Mouse (Mus musculus) ES-E14 (cell line): ENCODE measurements around the gene Dazl. TPM values are rescaled to one million over a fixed set of nuclear protein-coding genes. Genes with fewer than 3 reads are reported as not detected.

ENCODE experiments used
- DNase-seq: peaks from one replicate; pipeline ENCODE4 v3.0.0-alpha.2; 2013; ENCODE audit warnings: low read depth, low spot score
- H3K27ac ChIP-seq: 2 replicates; pipeline ENCODE4 v1.5.1; 2012; ENCODE audit warnings: low read depth, mild to moderate bottlenecking, low read length, moderate library complexity, mixed read lengths; ENCODE audit not compliant: poor library complexity, insufficient read depth, severe bottlenecking
- H3K36me3 ChIP-seq: 2 replicates; pipeline ENCODE4 v1.6.1; 2012; ENCODE audit warnings: mild to moderate bottlenecking, low read length, moderate library complexity, mixed read lengths; ENCODE audit not compliant: control insufficient read depth, poor library complexity, insufficient read depth, severe bottlenecking
- H3K4me1 ChIP-seq, 2 experiments: fragments of 150-350 bp in 1 of 2; sonication (generic) in 1 of 2; 2 replicates each; pipeline ENCODE4 v1.6.1; 2012; ENCODE audit warnings: low read length in 2 of 2, mild to moderate bottlenecking in 1 of 2, mixed read lengths in 1 of 2; ENCODE audit not compliant: control insufficient read depth in 2 of 2, insufficient read depth in 2 of 2, poor library complexity in 1 of 2
- H3K4me3 ChIP-seq, 2 experiments: fragments of 150-350 bp in 1 of 2; sonication (generic) in 1 of 2; 2 replicates each; pipeline ENCODE4 v1.5.1; 2012; ENCODE audit warnings: low read length in 2 of 2, low read depth in 1 of 2, mild to moderate bottlenecking in 1 of 2, mixed read lengths in 1 of 2; ENCODE audit not compliant: insufficient read depth in 1 of 2, poor library complexity in 1 of 2, severe bottlenecking in 1 of 2
- H3K9ac ChIP-seq: 2 replicates; pipeline ENCODE4 v1.6.1; 2012; ENCODE audit warnings: low read depth, mild to moderate bottlenecking, low read length, mixed read lengths; ENCODE audit not compliant: poor library complexity, insufficient read depth, severe bottlenecking
- H3K9me3 ChIP-seq: fragments of 150-350 bp; sonication (generic); 2 replicates; pipeline ENCODE4 v1.6.1; 2012; ENCODE audit warnings: low read depth, mild to moderate bottlenecking, low read length; ENCODE audit not compliant: control insufficient read depth, insufficient read depth
- CHD2 ChIP-seq: IDR thresholded peaks from 2 replicates; pipeline ENCODE4 v1.6.1; 2014; ENCODE audit warnings: mild to moderate bottlenecking, low read depth, low read length, inconsistent platforms
- HCFC1 ChIP-seq: IDR thresholded peaks from 2 replicates; pipeline ENCODE4 v1.6.1; 2012; ENCODE audit warnings: low read length, inconsistent platforms, borderline replicate concordance; ENCODE audit not compliant: insufficient read depth
- MAFK ChIP-seq: IDR thresholded peaks from 2 replicates; pipeline ENCODE4 v1.6.1; 2014; ENCODE audit warnings: mild to moderate bottlenecking, low read depth, low read length, inconsistent platforms; ENCODE audit not compliant: insufficient read depth
- ZC3H11A ChIP-seq: IDR thresholded peaks from 2 replicates; pipeline ENCODE4 v1.6.1; 2012; ENCODE audit warnings: low read depth, mild to moderate bottlenecking, inconsistent platforms, low read length, borderline replicate concordance
- ZNF384 ChIP-seq: IDR thresholded peaks from 2 replicates; pipeline ENCODE4 v1.6.1; 2012; ENCODE audit warnings: low read depth, low read length, inconsistent platforms
- in situ Hi-C, 2 experiments: fragments of 600-800 bp; cut with MboI; formaldehyde crosslinking; loops; one replicate each; pipeline ENCODE4 v1.15.1; 2025; ENCODE audit warnings: low sequenced_read_pairs in 2 of 2, inconsistent platforms in 1 of 2; ENCODE audit not compliant: unreplicated experiment in 2 of 2
- total RNA-seq: library from RNA; depleted of rRNA; stranded (reverse); fragments of 300-350 nt; gene quantifications from 2 replicates; pipeline ENCODE4 v1.2.3, GENCODE M21; 2012

Gene Dazl
- total RNA-seq, 1 experiment = 17.0 TPM

- Histone ChIP-seq H3K4me1 (no peaks in the 10 kb centered on the region), H3K27ac (no peak overlapping the region), H3K4me3 (no peak overlapping the region), H3K9me3 (no peaks in the 10 kb centered on the region), H3K9ac (no peak overlapping the region), H3K36me3 (no peaks in the 10 kb centered on the region)
- DNase-seq = no peak
- in situ Hi-C loops = no loop called here
- no peak for TF ChIP-seq ZC3H11A
- TF ChIP-seq HCFC1 = no peak
- TF ChIP-seq ZNF384 = no peak
- no peak for TF ChIP-seq CHD2
- TF ChIP-seq MAFK = no peak
These were observed 23.0 kb upstream of the Dazl start for GRCm38 (mm10) chr17:50316216-50317150.

GRCm38 (mm10) chr17:50310148-50310802 lies 16.8 kb upstream of the Dazl start:
- no peak overlapping the region for H3K9ac ChIP-seq
- in situ Hi-C loops = no loop called here
- no peak overlapping the region for H3K4me3 ChIP-seq
- H3K27ac ChIP-seq = no peak overlapping the region
- no peak for TF ChIP-seq HCFC1
- TF ChIP-seq CHD2 = no peak
- TF ChIP-seq ZC3H11A = no peak
- TF ChIP-seq ZNF384 = no peak
- no peak for TF ChIP-seq MAFK
- no peak for DNase-seq
- H3K4me1 ChIP-seq = no peaks in the 10 kb centered on the region
- H3K36me3 ChIP-seq = no peaks in the 10 kb centered on the region
- no peaks in the 10 kb centered on the region for H3K9me3 ChIP-seq

DNA sequence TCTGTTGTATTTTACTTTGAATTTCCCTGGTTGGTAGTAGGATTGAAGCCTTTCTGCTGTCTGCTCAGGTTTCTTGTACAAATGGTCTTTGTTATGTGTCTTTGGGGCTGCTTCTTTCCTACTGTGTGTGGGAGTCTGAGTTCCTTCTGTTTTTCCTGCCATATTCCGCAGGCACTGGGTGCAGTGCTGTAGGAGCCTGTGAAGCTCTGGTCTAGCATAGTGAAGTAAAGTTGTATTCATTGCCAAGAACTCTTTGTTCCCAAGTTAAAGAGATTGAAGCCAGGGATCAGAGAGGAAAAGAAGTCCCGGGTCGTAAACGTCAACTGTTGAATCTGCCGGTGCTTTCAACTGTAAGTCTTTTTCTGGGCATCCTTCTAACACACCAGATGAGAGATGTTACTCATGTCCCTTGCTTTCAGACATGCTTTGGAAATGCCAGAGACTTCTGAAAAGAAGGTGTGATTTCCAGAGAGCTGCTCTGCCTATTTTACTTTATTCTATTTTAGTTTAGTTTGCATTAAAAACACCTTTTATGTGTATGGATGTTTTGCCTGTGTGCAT lies 16.2 kb upstream of the Dazl start:
- H3K9ac ChIP-seq = no peak overlapping the region
- H3K36me3 ChIP-seq = no peaks in the 10 kb centered on the region
- H3K4me1 ChIP-seq = no peaks in the 10 kb centered on the region
- no peak for TF ChIP-seq ZC3H11A
- no peak for TF ChIP-seq CHD2
- TF ChIP-seq MAFK = no peak
- TF ChIP-seq ZNF384 = no peak
- TF ChIP-seq HCFC1 = no peak
- H3K4me3 ChIP-seq = no peak overlapping the region
- no peak for DNase-seq
- H3K9me3 ChIP-seq = no peaks in the 10 kb centered on the region
- in situ Hi-C loops = no loop called here
- no peak overlapping the region for H3K27ac ChIP-seq

DNA sequence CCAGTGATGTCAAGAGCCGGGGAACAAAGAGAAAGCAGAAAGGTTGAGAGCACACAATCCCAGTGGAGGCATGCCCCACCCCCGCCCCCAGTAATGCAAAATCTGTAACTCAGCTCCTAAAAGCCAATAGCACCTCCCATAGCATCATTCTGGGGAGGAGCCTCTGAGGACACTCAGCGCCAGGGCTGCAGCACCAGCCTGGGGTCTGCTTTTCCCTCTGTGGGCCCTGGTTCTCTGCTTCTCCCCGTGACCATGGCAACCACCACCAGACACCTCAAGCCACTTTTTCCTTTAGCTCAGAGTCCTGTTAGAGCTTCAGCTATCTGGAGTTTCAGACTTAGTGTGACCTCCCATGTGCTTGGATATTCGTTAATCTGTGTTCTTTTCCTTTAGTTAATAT lies 15.4 kb upstream of the Dazl start:
- H3K4me3 ChIP-seq = no peak overlapping the region
- DNase-seq = no peak
- no peaks in the 10 kb centered on the region for H3K36me3 ChIP-seq
- no peak overlapping the region for H3K27ac ChIP-seq
- TF ChIP-seq ZNF384 = no peak
- no peak for TF ChIP-seq CHD2
- no peak for TF ChIP-seq HCFC1
- no peak for TF ChIP-seq MAFK
- no peak for TF ChIP-seq ZC3H11A
- no peak overlapping the region for H3K9ac ChIP-seq
- no peaks in the 10 kb centered on the region for H3K9me3 ChIP-seq
- H3K4me1 ChIP-seq = no peaks in the 10 kb centered on the region
- in situ Hi-C loops = no loop called here
